Mouse (Mus musculus): ENCODE measurements around the gene Sars2. TPM values are rescaled to one million over a fixed set of nuclear protein-coding genes. Genes with fewer than 3 reads are reported as not detected.

The Sars2 gene
- polyA plus RNA-seq, 1 experiment from 2014 or later = 22.4 TPM

DNA sequence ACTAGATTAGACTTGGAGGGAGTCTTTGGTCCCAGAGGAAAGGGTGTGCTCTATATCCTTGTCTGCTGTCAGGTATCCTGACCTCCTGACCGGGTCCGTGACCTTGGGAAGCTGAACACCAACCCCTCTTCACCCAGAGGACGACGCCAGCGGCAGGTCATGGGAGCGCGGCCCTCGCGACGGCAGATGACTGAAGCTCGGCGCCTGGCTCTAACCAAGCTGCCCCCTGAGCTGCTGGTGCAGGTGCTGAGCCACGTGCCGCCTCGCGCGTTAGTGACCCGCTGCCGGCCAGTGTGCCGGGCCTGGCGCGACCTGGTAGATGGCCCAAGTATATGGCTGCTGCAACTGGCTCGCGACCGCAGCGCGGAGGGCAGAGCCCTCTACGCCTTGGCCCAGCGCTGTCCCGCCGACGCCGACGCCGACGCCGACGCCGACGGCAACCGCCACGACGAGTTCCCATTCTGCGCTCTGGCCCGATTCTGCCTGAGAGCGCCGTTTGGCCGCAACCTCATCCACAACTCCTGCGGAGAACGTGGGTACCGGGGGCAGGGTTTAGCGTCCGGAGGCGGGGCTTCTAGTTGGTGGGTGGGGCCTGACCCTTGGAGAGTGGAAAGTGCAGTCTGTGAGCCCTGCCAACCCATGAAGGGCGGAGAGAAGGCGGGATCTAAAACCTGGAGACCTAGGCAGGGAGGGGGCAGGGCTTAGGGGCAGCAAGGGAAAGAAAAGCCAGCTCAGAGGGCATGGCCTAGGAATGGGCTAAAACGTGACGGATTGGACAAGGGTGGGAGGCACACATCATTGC, 9.2 kb upstream of the Sars2 start:
- 4% methylated on average over 58 of the region's 58 CpGs for WGBS
- Histone ChIP-seq H3K4me1 (replicated peaks) (peaks cover 11% of the 10 kb centered on the region), H3K27ac (no peak overlapping the region), H3K9ac (replicated peaks) (peak overlapping the region; percentile 57), H3K4me2 (replicated peaks) (peak overlapping the region; percentile 64), H3K4me3 (replicated peaks) (peak overlapping the region; percentile 45), H3K27me3 (peaks cover 18% of the 10 kb centered on the region), H3K36me3 (peaks cover 18% of the 10 kb centered on the region), H3K9me3 (no peaks in the 10 kb centered on the region)
- ATAC-seq = peak; percentile 83

DNA sequence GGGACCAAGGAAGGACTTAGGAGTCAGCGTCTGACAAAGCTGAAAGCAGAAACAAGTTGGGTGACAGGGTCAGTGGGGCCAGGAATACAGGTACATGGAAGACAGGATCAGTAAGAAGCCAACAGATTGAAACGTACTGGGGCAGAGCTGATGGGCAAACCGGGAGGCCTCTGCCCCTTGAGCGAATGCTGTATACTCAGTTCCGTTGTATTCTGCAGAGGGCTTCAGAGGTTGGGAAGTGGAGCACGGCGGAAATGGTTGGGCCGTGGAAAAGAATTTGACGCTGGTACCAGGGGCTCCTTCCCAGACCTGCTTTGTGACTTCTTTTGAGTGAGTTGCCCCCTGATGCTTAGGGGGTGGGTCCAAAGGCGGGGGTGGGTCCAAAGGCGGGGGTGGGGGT, 8.6 kb upstream of the Sars2 start:
- peaks cover 23% of the 10 kb centered on the region for H3K36me3 ChIP-seq
- peak; percentile 19; the same call in 1 of the 2 replicates for ATAC-seq
- no peak overlapping the region for H3K27ac ChIP-seq
- peaks cover 11% of the 10 kb centered on the region for H3K4me1 ChIP-seq (replicated peaks)
- peak overlapping the region; percentile 64 for H3K4me2 ChIP-seq (replicated peaks)
- H3K9ac ChIP-seq (replicated peaks) = peak overlapping the region; percentile 57; the same call in 1 of the 2 replicates
- WGBS = 9% methylated on average over 11 of the region's 11 CpGs
- no peaks in the 10 kb centered on the region for H3K9me3 ChIP-seq
- peak overlapping the region; percentile 45 for H3K4me3 ChIP-seq (replicated peaks)
- H3K27me3 ChIP-seq = peaks cover 18% of the 10 kb centered on the region

DNA sequence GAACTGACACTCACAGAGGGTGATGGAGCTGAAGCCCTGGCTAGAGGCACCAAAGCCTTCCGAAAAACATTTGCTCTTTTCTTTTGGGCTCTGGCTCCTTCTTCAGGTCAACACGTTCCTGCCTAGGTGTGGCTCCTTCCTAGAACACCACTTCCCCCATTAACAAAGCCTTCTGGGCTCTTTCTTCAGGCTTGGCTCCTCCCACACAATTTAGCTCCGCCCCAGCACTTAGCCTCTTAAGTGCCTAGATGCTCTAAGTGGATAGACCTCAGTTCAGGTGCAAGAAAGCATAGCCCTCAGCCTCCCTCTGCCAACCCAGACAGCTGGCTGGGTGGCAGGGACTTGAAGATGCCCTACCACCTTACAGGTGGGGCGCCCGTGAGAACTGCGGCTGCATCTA, 6.1 kb upstream of the Sars2 start:
- no peak overlapping the region for H3K4me2 ChIP-seq (replicated peaks)
- H3K9me3 ChIP-seq = no peaks in the 10 kb centered on the region
- peaks cover 18% of the 10 kb centered on the region for H3K27me3 ChIP-seq
- peaks cover 12% of the 10 kb centered on the region for H3K4me1 ChIP-seq (replicated peaks)
- H3K27ac ChIP-seq = no peak overlapping the region
- peaks cover 40% of the 10 kb centered on the region for H3K36me3 ChIP-seq
- H3K4me3 ChIP-seq (replicated peaks) = no peak overlapping the region
- no peak overlapping the region for H3K9ac ChIP-seq (replicated peaks)
- no peak for ATAC-seq
- WGBS = 86% methylated on average over 6 of the region's 6 CpGs

DNA sequence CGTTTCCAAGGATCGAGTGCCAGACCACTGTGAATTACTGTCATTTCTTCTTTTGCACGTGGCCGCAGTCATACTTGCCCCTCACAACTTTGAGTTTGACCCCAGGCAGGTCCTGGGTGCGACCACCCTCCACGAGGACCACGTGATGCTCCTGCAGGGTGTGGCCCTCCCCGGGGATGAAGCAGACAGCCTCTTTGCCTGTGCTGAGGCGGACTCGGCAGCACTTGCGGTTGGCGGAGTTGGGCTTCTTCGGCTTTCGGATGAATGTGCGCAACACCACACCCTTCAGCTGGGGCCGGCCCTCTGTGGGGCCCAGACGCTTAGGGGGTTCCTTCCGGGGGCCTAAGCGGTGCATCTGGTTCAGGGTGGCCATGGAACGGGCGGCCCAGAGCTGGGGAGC, 2.0 kb upstream of the Sars2 start:
- WGBS = 96% methylated on average over 21 of the region's 21 CpGs
- Histone ChIP-seq H3K9ac (replicated peaks) (no peak overlapping the region), H3K4me3 (replicated peaks) (no peak overlapping the region), H3K9me3 (no peaks in the 10 kb centered on the region), H3K4me1 (replicated peaks) (peaks cover 14% of the 10 kb centered on the region), H3K27me3 (no peaks in the 10 kb centered on the region), H3K27ac (no peak overlapping the region), H3K36me3 (peaks cover 46% of the 10 kb centered on the region), H3K4me2 (replicated peaks) (no peak overlapping the region)
- ATAC-seq = no peak

DNA sequence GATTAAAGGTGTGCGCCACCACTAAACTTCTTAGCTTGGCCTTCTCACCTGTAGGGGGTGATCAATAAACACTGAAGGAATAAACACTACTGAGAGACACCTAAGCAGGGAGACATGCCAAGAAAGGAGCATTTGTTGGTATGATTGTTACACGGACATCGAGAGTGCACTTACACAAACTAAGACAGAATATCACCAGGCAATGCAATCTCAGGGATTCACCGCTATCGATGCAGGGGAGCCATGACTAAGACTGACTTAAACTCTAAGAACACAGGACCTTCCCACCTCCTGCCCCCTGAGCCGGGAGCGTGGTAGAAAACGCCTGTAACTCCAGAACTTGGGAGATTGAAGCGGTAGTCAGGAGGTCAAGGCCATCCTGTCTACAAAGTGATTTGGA, 843 bp upstream of the Sars2 start:
- no peaks in the 10 kb centered on the region for H3K9me3 ChIP-seq
- H3K4me2 ChIP-seq (replicated peaks) = peak overlapping the region; percentile 86
- no peaks in the 10 kb centered on the region for H3K27me3 ChIP-seq
- H3K27ac ChIP-seq = peak overlapping the region; percentile 63
- WGBS = 42% methylated on average over 9 of the region's 9 CpGs
- peak overlapping the region; percentile 88 for H3K9ac ChIP-seq (replicated peaks)
- peaks cover 14% of the 10 kb centered on the region for H3K4me1 ChIP-seq (replicated peaks)
- peaks cover 47% of the 10 kb centered on the region for H3K36me3 ChIP-seq
- ATAC-seq = no peak
- H3K4me3 ChIP-seq (replicated peaks) = peak overlapping the region; percentile 67

DNA sequence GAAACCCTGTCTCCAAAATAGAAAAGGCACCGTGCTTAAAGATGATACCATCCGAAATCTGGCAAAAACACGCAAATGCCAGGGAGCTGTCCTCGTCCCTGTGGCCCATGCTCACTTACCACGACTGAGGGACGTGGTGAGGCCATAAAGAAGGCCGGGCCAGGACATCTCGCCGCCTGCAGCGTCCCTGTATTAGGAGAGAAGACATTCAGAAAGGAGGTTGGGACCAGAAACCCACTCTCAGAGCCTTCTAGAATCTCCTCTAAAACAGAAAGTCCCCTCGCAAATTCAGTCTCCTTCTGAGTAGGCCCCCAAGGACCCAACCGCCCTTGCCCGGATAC, 454 bp upstream of the Sars2 start:
- peak overlapping the region; percentile 63 for H3K27ac ChIP-seq
- WGBS = 2% methylated on average over 13 of the region's 13 CpGs
- no peaks in the 10 kb centered on the region for H3K9me3 ChIP-seq
- H3K4me3 ChIP-seq (replicated peaks) = peak overlapping the region; percentile 67
- ATAC-seq = peak; percentile 29
- peak overlapping the region; percentile 88 for H3K9ac ChIP-seq (replicated peaks)
- H3K4me1 ChIP-seq (replicated peaks) = peaks cover 14% of the 10 kb centered on the region
- peaks cover 47% of the 10 kb centered on the region for H3K36me3 ChIP-seq
- no peaks in the 10 kb centered on the region for H3K27me3 ChIP-seq
- peak overlapping the region; percentile 86 for H3K4me2 ChIP-seq (replicated peaks)

DNA sequence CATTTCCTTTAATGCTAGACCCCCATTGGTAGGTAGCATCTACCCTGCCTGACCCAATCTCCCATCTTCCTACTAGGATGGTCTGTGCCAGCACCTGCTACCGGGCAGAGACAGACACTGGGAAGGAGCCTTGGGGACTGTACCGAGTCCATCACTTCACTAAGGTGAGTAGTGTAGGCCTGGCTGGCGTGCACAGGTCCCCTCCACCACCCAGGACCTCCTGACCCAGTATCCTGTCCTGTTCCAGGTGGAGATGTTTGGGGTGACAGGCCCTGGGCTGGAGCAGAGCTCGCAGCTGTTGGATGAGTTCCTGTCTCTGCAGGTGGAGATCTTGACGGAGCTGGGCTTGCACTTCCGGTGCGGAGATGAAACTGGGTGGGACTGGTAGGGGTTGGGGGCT, 8.1 kb downstream of the Sars2 start:
- Histone ChIP-seq H3K9ac (replicated peaks) (no peak overlapping the region), H3K9me3 (no peaks in the 10 kb centered on the region), H3K4me2 (replicated peaks) (no peak overlapping the region), H3K27me3 (no peaks in the 10 kb centered on the region), H3K27ac (no peak overlapping the region), H3K36me3 (peaks cover 48% of the 10 kb centered on the region), H3K4me3 (replicated peaks) (no peak overlapping the region), H3K4me1 (replicated peaks) (no peaks in the 10 kb centered on the region)
- WGBS = 94% methylated on average over 7 of the region's 7 CpGs
- no peak for ATAC-seq

DNA sequence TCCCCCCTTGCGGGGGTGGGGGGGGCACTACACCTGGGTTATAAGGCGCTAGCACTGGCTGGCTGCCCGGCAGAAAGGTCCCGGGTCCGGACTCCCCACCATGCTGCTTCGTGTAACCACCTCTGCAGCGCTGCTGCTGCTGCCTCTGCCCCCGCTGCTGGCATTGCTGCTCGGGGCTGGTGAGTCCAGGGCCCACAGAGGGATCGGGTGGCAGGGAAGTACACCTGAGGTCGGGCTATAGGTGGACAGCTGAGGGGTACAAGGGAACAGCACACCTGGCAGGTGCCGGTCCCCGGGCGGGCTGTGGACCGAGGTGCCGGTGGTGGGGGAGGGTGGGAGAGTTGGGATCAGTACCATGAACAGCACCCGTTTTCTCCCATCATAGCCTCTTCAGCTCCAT, 14.3 kb downstream of the Sars2 start, which contains the start of gene Ccer2:
Gene Ccer2, plus strand, starts transcription at position 96 of the 400 bp plus-strand sequence.
- Histone ChIP-seq H3K4me2 (replicated peaks) (peak within 1 kb of the TSS; percentile 42), H3K27ac (no peak within 1 kb of the TSS), H3K9ac (replicated peaks) (peak within 1 kb of the TSS; percentile 46), H3K4me1 (replicated peaks) (peaks cover 8% of the 10 kb centered on the region; the same call in 1 of the 2 replicates), H3K9me3 (no peaks in the 10 kb centered on the region), H3K27me3 (peaks cover 12% of the 10 kb centered on the region), H3K36me3 (peaks cover 46% of the 10 kb centered on the region), H3K4me3 (replicated peaks) (0 out of 2 replicates have a peak within 1 kb of the TSS, but pooled peaks have one; percentile 6)
- peak; percentile 38; the same call in 1 of the 2 replicates for ATAC-seq
- WGBS = 4% methylated on average over 17 of the region's 17 CpGs

DNA sequence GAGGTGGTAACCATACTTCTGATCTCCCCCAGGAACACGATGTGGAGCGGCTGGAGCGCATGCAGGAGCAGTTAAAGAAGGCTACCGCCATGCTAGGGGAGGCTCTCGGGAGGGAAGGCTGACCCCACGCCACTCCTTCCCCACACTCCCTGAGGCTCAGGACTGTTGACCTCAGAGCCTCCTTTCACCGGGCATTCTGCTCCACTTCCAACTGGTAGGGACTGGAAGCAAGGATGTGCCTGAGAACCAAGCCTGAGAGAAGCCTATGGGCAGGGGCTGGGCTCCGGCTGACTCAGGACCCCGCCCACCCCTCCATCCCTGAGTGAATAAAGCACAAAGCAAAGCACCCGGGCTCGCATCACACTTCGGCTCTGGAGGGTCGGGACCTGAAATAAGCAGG, 16.8 kb downstream of the Sars2 start:
- Histone ChIP-seq H3K4me3 (replicated peaks) (no peak overlapping the region), H3K9ac (replicated peaks) (no peak overlapping the region), H3K4me1 (replicated peaks) (peaks cover 8% of the 10 kb centered on the region; the same call in 1 of the 2 replicates), H3K27ac (no peak overlapping the region), H3K36me3 (peaks cover 59% of the 10 kb centered on the region), H3K27me3 (peaks cover 12% of the 10 kb centered on the region), H3K9me3 (no peaks in the 10 kb centered on the region), H3K4me2 (replicated peaks) (no peak overlapping the region)
- ATAC-seq = no peak
- WGBS = 76% methylated on average over 13 of the region's 13 CpGs

DNA sequence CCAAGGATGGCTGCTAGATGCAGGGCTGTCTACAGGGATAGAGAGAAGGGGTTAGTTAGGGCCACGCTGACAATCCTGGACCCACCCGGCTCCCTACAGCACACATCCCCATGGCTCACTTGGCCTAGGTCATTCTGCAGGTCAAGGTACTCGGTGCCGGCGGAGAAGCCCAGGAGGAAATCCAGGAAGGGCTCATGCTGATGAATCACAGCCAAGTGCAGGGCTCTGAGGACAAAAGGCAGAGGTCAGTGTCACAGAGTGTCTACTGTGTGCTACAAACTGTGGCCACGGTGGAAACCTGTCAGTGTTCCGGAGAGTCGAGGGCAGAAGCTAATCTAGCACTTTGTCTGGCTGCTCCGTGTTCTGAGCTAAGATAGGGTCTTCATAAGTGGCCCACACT, 20.1 kb downstream of the Sars2 start:
- ATAC-seq = no peak

DNA sequence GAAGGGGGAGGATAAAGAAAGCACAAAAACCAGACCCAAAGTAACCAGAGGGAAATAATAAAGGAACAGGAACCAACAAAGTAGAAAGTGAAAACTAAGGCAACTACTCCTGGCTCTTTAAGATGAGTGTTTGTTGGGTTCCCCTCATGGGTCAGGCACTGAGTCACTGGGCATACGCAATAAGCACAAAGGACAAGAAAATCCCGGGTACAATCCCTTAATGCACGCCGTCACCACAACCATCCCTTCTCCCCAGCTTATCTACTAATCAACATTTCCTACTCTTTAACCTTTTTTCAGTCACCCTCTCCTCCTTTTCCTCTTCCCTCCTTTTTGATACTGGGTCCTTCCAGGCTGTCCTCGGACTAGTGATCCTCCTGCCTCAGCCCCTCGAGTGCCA, 23.4 kb downstream of the Sars2 start:
- Histone ChIP-seq H3K4me2 (replicated peaks) (peak overlapping the region; percentile 70), H3K9me3 (no peaks in the 10 kb centered on the region), H3K4me3 (replicated peaks) (peak overlapping the region; percentile 75), H3K9ac (replicated peaks) (peak overlapping the region; percentile 73; the same call in 1 of the 2 replicates), H3K27me3 (no peaks in the 10 kb centered on the region), H3K4me1 (replicated peaks) (peaks cover 36% of the 10 kb centered on the region), H3K36me3 (peaks cover 28% of the 10 kb centered on the region), H3K27ac (no peak overlapping the region)
- ATAC-seq = no peak
- WGBS = 84% methylated on average over 6 of the region's 6 CpGs

More for the DNA sequence above, 20.1 kb downstream of the Sars2 start:
- Histone ChIP-seq H3K36me3 (peaks cover 52% of the 10 kb centered on the region), H3K9me3 (no peaks in the 10 kb centered on the region), H3K4me2 (replicated peaks) (no peak overlapping the region), H3K4me1 (replicated peaks) (peaks cover 14% of the 10 kb centered on the region), H3K27ac (no peak overlapping the region), H3K4me3 (replicated peaks) (no peak overlapping the region), H3K27me3 (no peaks in the 10 kb centered on the region; the same call in 1 of the 2 replicates), H3K9ac (replicated peaks) (no peak overlapping the region)
- WGBS = 95% methylated on average over 9 of the region's 9 CpGs

DNA sequence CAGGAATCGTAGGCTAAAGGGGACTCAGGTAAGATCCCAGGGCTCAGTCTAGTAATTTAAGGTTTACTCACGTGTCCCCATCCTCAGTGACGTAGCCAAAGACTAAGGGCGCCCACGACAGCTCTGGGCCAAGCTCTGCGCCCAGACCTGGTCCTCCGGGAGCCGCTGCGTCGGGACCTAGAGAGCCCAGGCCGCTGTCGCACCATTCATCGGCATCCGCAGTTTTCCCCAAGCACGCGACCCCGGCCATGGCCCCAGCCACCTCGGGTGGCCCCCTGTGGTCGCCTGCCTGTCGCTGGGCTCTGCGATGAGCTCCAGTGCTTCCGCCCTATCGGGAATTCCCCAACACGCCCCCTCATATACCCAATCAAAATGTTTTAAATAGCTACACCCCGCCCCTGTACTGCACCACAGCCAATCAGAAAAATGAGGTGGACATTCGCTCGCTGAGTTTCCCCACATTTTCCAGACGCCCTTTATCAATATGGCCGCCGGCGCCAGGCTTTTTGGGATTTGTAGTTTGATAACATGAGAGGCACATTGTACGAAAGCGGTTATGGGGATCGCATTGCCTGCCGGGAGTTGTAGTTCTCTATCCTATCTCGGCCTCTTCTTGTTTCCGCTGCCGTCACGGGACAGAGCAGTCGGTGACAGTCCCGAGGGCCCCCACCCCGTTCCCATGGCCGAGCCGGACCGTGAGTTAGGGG, 24.5 kb downstream of the Sars2 start, which contains the start of gene Sirt2:
Gene Sirt2, plus strand, starts transcription at position 563 of the 707 bp plus-strand sequence.
- Histone ChIP-seq H3K4me1 (replicated peaks) (peaks cover 36% of the 10 kb centered on the region), H3K4me3 (replicated peaks) (peak within 1 kb of the TSS; percentile 75), H3K4me2 (replicated peaks) (peak within 1 kb of the TSS; percentile 71), H3K36me3 (peaks cover 17% of the 10 kb centered on the region), H3K27ac (no peak within 1 kb of the TSS; the same call in 1 of the 2 replicates), H3K9me3 (no peaks in the 10 kb centered on the region), H3K27me3 (no peaks in the 10 kb centered on the region), H3K9ac (replicated peaks) (peak within 1 kb of the TSS; percentile 76)
- WGBS = under 1% methylated on average over 45 of the region's 45 CpGs
- peak; percentile 98 for ATAC-seq
